Mouse (Mus musculus): Measurements from ENCODE around the gene Naa38. TPM values are rescaled to one million over a fixed set of nuclear protein-coding genes. Genes with fewer than 3 reads are reported as not detected.

Gene Naa38
- polyA plus RNA-seq, 1 experiment from 2014 or later: 130 TPM

- 61% methylated on average over 6 of the region's 6 CpGs for WGBS
- H3K4me2 ChIP-seq (replicated peaks): no peak overlapping the region
- no peak for ATAC-seq (ENCODE audit: low FRiP score)
These were observed 37.9 kb downstream of the Naa38 start for GRCm38 (mm10) chr11:69433189-69433588.

GRCm38 (mm10) chr11:69437291-69437690 lies 42.0 kb downstream of the Naa38 start:
- Histone ChIP-seq H3K4me1 (replicated peaks; ENCODE audit: control insufficient read depth, insufficient read depth, low read length) (no peaks in the 10 kb centered on the region), H3K4me3 (replicated peaks; ENCODE audit: low read length) (no peak overlapping the region), H3K9ac (no peak overlapping the region), H3K4me2 (replicated peaks) (no peak overlapping the region), H3K36me3 (replicated peaks; ENCODE audit: control insufficient read depth, insufficient read depth) (no peaks in the 10 kb centered on the region), H3K9me3 (ENCODE audit: control insufficient read depth, low read length) (no peaks in the 10 kb centered on the region), H3K27me3 (ENCODE audit: control insufficient read depth, insufficient read depth, low read length) (no peaks in the 10 kb centered on the region), H3K27ac (no peak overlapping the region)
- no peak for DNase-seq (ENCODE audit: low spot score)
- no peak for ATAC-seq (ENCODE audit: low FRiP score)
- 46% methylated on average over 3 of the region's 3 CpGs for WGBS

More at GRCm38 (mm10) chr11:69433189-69433588, 37.9 kb downstream of the Naa38 start:
- H3K4me1 ChIP-seq (replicated peaks; ENCODE audit: control insufficient read depth, insufficient read depth, low read length): no peaks in the 10 kb centered on the region
- no peaks in the 10 kb centered on the region for H3K27me3 ChIP-seq (ENCODE audit: control insufficient read depth, insufficient read depth, low read length)
- no peak overlapping the region for H3K27ac ChIP-seq
- H3K9ac ChIP-seq: no peak overlapping the region
- H3K4me3 ChIP-seq (replicated peaks; ENCODE audit: low read length): no peak overlapping the region
- DNase-seq (ENCODE audit: low spot score): no peak
- no peaks in the 10 kb centered on the region for H3K9me3 ChIP-seq (ENCODE audit: control insufficient read depth, low read length)
- no peaks in the 10 kb centered on the region for H3K36me3 ChIP-seq (replicated peaks; ENCODE audit: control insufficient read depth, insufficient read depth)

- no peaks in the 10 kb centered on the region for H3K27me3 ChIP-seq (ENCODE audit: control insufficient read depth, insufficient read depth, low read length)
- no peaks in the 10 kb centered on the region for H3K36me3 ChIP-seq (replicated peaks; ENCODE audit: control insufficient read depth, insufficient read depth)
- H3K27ac ChIP-seq: no peak overlapping the region
- no peak overlapping the region for H3K4me3 ChIP-seq (replicated peaks; ENCODE audit: low read length)
- no peak overlapping the region for H3K4me2 ChIP-seq (replicated peaks)
- WGBS: 58% methylated on average over 5 of the region's 5 CpGs
- peaks cover 4% of the 10 kb centered on the region; the same call in 1 of the 2 replicates for H3K4me1 ChIP-seq (replicated peaks; ENCODE audit: control insufficient read depth, insufficient read depth, low read length)
- ATAC-seq (ENCODE audit: low FRiP score): no peak
- no peak overlapping the region for H3K9ac ChIP-seq
- no peaks in the 10 kb centered on the region for H3K9me3 ChIP-seq (ENCODE audit: control insufficient read depth, low read length)
- DNase-seq (ENCODE audit: low spot score): no peak
These were observed 48.0 kb downstream of the Naa38 start for GRCm38 (mm10) chr11:69443328-69443727.

Other genes with a start within 250 kb of the Naa38 start
- 0.59 and 0.60 TPM in 2 replicates for gene Alox12b, start 238.5 kb upstream of the Naa38 start, polyA plus RNA-seq (2014; fragmentation: Nextera tagmentation; extraction: Ambion mirVana)
- gene Alox8, start 197.6 kb upstream of the Naa38 start, polyA plus RNA-seq (2014; fragmentation: Nextera tagmentation; extraction: Ambion mirVana): 0.25 and 0.30 TPM in 2 replicates
- gene Gucy2e, start 158.5 kb upstream of the Naa38 start, polyA plus RNA-seq (2014; fragmentation: Nextera tagmentation; extraction: Ambion mirVana): 0.29 and 0.34 TPM in 2 replicates
- 11.0 and 12.3 TPM in 2 replicates for gene Cntrob, start 71.7 kb upstream of the Naa38 start, polyA plus RNA-seq (2014; fragmentation: Nextera tagmentation; extraction: Ambion mirVana)
- gene Trappc1, start 71.5 kb upstream of the Naa38 start, polyA plus RNA-seq (2014; fragmentation: Nextera tagmentation; extraction: Ambion mirVana): 176 and 197 TPM in 2 replicates
- 4.3 and 4.7 TPM in 2 replicates for gene Kcnab3, start 69.2 kb upstream of the Naa38 start, polyA plus RNA-seq (2014; fragmentation: Nextera tagmentation; extraction: Ambion mirVana)
- gene Rnf227, start 55.0 kb upstream of the Naa38 start, polyA plus RNA-seq (2014; fragmentation: Nextera tagmentation; extraction: Ambion mirVana): 224 and 231 TPM in 2 replicates
- gene Chd3, start 26.1 kb upstream of the Naa38 start, polyA plus RNA-seq (2014; fragmentation: Nextera tagmentation; extraction: Ambion mirVana): 67.5 and 76.6 TPM in 2 replicates
- 23.9 and 26.7 TPM in 2 replicates for gene Cyb5d1, start 144 bp downstream of the Naa38 start, polyA plus RNA-seq (2014; fragmentation: Nextera tagmentation; extraction: Ambion mirVana)
- gene Tmem88, start 2.7 kb downstream of the Naa38 start, polyA plus RNA-seq (2014; fragmentation: Nextera tagmentation; extraction: Ambion mirVana): 5.4 and 7.7 TPM in 2 replicates
- gene Kdm6b, start 18.2 kb downstream of the Naa38 start, polyA plus RNA-seq (2014; fragmentation: Nextera tagmentation; extraction: Ambion mirVana): 26.8 and 33.0 TPM in 2 replicates
- 4.8 and 4.9 TPM in 2 replicates for gene Dnah2, start 153.6 kb downstream of the Naa38 start, polyA plus RNA-seq (2014; fragmentation: Nextera tagmentation; extraction: Ambion mirVana)
- gene Efnb3, start 164.7 kb downstream of the Naa38 start, polyA plus RNA-seq (2014; fragmentation: Nextera tagmentation; extraction: Ambion mirVana): 39.9 and 40.8 TPM in 2 replicates
- 15.6 and 16.8 TPM in 2 replicates for gene Wrap53, start 184.8 kb downstream of the Naa38 start, polyA plus RNA-seq (2014; fragmentation: Nextera tagmentation; extraction: Ambion mirVana)
- 55.7 TPM in 2 replicates for gene Trp53, start 184.9 kb downstream of the Naa38 start, polyA plus RNA-seq (2014; fragmentation: Nextera tagmentation; extraction: Ambion mirVana)
- gene Atp1b2, start 210.5 kb downstream of the Naa38 start, polyA plus RNA-seq (2014; fragmentation: Nextera tagmentation; extraction: Ambion mirVana): 72.1 and 94.2 TPM in 2 replicates
- gene Shbg, start 222.4 kb downstream of the Naa38 start, polyA plus RNA-seq (2014; fragmentation: Nextera tagmentation; extraction: Ambion mirVana): not detected in 2 replicates
- gene Sat2, start 226.5 kb downstream of the Naa38 start, polyA plus RNA-seq (2014; fragmentation: Nextera tagmentation; extraction: Ambion mirVana): 16.9 and 24.5 TPM in 2 replicates
- gene Fxr2, start 237.5 kb downstream of the Naa38 start, polyA plus RNA-seq (2014; fragmentation: Nextera tagmentation; extraction: Ambion mirVana): 27.9 and 35.1 TPM in 2 replicates